In the genomic region with DNA sequence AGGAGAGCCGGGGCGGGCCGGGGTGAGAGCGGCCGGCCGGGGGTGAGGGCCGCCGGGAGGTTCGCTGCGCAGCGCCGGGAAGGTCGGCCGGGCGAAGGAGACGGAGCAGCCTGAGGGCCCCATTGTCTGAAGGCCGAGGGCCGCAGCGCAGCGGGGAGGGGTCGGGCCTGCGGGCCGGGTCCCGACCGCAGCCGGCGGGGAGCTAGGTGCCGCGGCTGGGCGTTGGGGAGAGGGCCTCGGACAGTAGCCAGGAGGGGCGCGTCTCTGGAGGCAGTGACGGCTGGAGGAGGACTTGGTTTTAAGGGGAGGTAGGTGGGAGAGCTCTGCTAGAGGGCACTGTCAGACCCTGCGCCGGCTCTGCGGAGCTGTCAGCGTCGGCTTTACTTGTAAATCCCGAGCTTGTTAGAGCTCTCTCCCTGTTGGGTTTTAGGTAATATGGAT, we compare ENCODE assay signal across 8 mouse cellular contexts. TPM values are rescaled to one million over a fixed set of nuclear protein-coding genes. Genes with fewer than 3 reads are reported as not detected.
DNase-seq lines count a peak whose midpoint lies in the region; ATAC-seq and TF ChIP-seq lines count a peak whose summit lies in the region.

No protein-coding gene starts in this region.

- no peaks in the 10 kb centered on the region for H3K9me3 ChIP-seq in forebrain, embryonic 13.5 days (replicated peaks)
- H3K9me3 ChIP-seq in hindbrain, embryonic 15.5 days = no peaks in the 10 kb centered on the region
- no peaks in the 10 kb centered on the region for H3K9me3 ChIP-seq in limb, embryonic 13.5 days
- no peaks in the 10 kb centered on the region for H3K9me3 ChIP-seq in midbrain, embryonic 11.5 days (ENCODE audit: control insufficient read depth, low read length)

- WGBS in bone marrow, adult 2 months = 2% methylated on average over 40 of the region's 40 CpGs
- 1% methylated on average over 39 of the region's 40 CpGs for WGBS in forebrain, embryonic 13.5 days
- under 1% methylated on average over 40 of the region's 40 CpGs for WGBS in hindbrain, embryonic 15.5 days
- WGBS in limb, embryonic 13.5 days = 1% methylated on average over 40 of the region's 40 CpGs
- under 1% methylated on average over 40 of the region's 40 CpGs for WGBS in midbrain, embryonic 11.5 days

- peak overlapping the region; percentile 98 for H3K9ac ChIP-seq in forebrain, embryonic 13.5 days
- peak overlapping the region; percentile 82 for H3K9ac ChIP-seq in hindbrain, embryonic 15.5 days
- peak overlapping the region; percentile 96 for H3K9ac ChIP-seq in limb, embryonic 13.5 days
- H3K9ac ChIP-seq in midbrain, embryonic 11.5 days (ENCODE audit: low read length) = peak overlapping the region; percentile 96

- peak; percentile 30 to 33 for DNase-seq in left cerebral cortex, adult 18-20 months (ENCODE audit: low spot score in 2 of 2)
- DNase-seq in left cerebral cortex, adult 11 months (ENCODE audit: low spot score) = no peak
- DNase-seq in midbrain, embryonic 11.5 days (ENCODE audit: low spot score, missing footprints) = peak; percentile 94

- H3K27ac ChIP-seq in bone marrow, adult 2 months (ENCODE audit: control insufficient read depth, insufficient read depth, low read depth, low read length, poor library complexity) = peak overlapping the region; percentile 96
- H3K27ac ChIP-seq in forebrain, embryonic 13.5 days = peak overlapping the region; percentile 96
- peak overlapping the region; percentile 93 for H3K27ac ChIP-seq in hindbrain, embryonic 15.5 days (replicated peaks)
- H3K27ac ChIP-seq in limb, embryonic 13.5 days = peak overlapping the region; percentile 94
- H3K27ac ChIP-seq in midbrain, embryonic 11.5 days (ENCODE audit: low read depth, low read length) = peak overlapping the region; percentile 94
- peak overlapping the region; percentile 89 for H3K27ac ChIP-seq in testis, adult 2 months (ENCODE audit: control insufficient read depth, insufficient read depth, low read depth, low read length)

- H3K36me3 ChIP-seq in forebrain, embryonic 13.5 days (ENCODE audit: poor library complexity, severe bottlenecking) = peaks cover 4% of the 10 kb centered on the region; the same call in 1 of the 2 replicates
- no peaks in the 10 kb centered on the region for H3K36me3 ChIP-seq in hindbrain, embryonic 15.5 days
- no peaks in the 10 kb centered on the region for H3K36me3 ChIP-seq in limb, embryonic 13.5 days
- no peaks in the 10 kb centered on the region for H3K36me3 ChIP-seq in midbrain, embryonic 11.5 days (ENCODE audit: control insufficient read depth, insufficient read depth, low read length)
- H3K36me3 ChIP-seq in testis, adult 2 months (ENCODE audit: control insufficient read depth, insufficient read depth, low read length) = no peaks in the 10 kb centered on the region

- peak overlapping the region; percentile 88 for H3K4me3 ChIP-seq in bone marrow, adult 2 months (replicated peaks; ENCODE audit: control insufficient read depth, low read depth, low read length)
- peak overlapping the region; percentile 100 for H3K4me3 ChIP-seq in forebrain, embryonic 13.5 days
- H3K4me3 ChIP-seq in hindbrain, embryonic 15.5 days = peak overlapping the region; percentile 75
- H3K4me3 ChIP-seq in limb, embryonic 13.5 days = peak overlapping the region; percentile 91
- peak overlapping the region; percentile 96 for H3K4me3 ChIP-seq in midbrain, embryonic 11.5 days (ENCODE audit: low read depth, low read length)
- peak overlapping the region; percentile 94 for H3K4me3 ChIP-seq in testis, adult 2 months (ENCODE audit: control insufficient read depth, low read depth, low read length)

- no peak for TF ChIP-seq CTCF in bone marrow, adult 2 months (IDR thresholded peaks at IDR 0.05; ENCODE audit: control insufficient read depth, insufficient read depth, low read length)
- no peak for TF ChIP-seq CTCF in testis, adult 2 months (IDR thresholded peaks at IDR 0.05; ENCODE audit: control insufficient read depth, insufficient read depth, insufficient replicate concordance, low read depth, low read length)

- H3K4me2 ChIP-seq in forebrain, embryonic 13.5 days = peak overlapping the region; percentile 65
- peak overlapping the region; percentile 74 for H3K4me2 ChIP-seq in hindbrain, embryonic 15.5 days
- H3K4me2 ChIP-seq in limb, embryonic 13.5 days (replicated peaks) = peak overlapping the region; percentile 87
- H3K4me2 ChIP-seq in midbrain, embryonic 11.5 days = peak overlapping the region; percentile 67

- no peaks in the 10 kb centered on the region for H3K27me3 ChIP-seq in forebrain, embryonic 13.5 days
- H3K27me3 ChIP-seq in hindbrain, embryonic 15.5 days = no peaks in the 10 kb centered on the region
- no peaks in the 10 kb centered on the region for H3K27me3 ChIP-seq in limb, embryonic 13.5 days
- H3K27me3 ChIP-seq in midbrain, embryonic 11.5 days (ENCODE audit: control insufficient read depth, insufficient read depth, low read length) = no peaks in the 10 kb centered on the region
- H3K27me3 ChIP-seq in testis, adult 2 months (ENCODE audit: control insufficient read depth, insufficient read depth, low read length) = no peaks in the 10 kb centered on the region

- TF ChIP-seq POLR2A in bone marrow, adult 2 months (IDR thresholded peaks at IDR 0.05; ENCODE audit: borderline replicate concordance, control insufficient read depth, low read depth, low read length) = no peak
- no peak for TF ChIP-seq POLR2A in testis, adult 2 months (IDR thresholded peaks at IDR 0.05; ENCODE audit: control insufficient read depth, low read depth, low read length)

- H3K4me1 ChIP-seq in bone marrow, adult 2 months (ENCODE audit: control insufficient read depth, insufficient read depth, low read length) = no peaks in the 10 kb centered on the region
- H3K4me1 ChIP-seq in forebrain, embryonic 13.5 days = peaks cover 43% of the 10 kb centered on the region
- peaks cover 37% of the 10 kb centered on the region for H3K4me1 ChIP-seq in hindbrain, embryonic 15.5 days (replicated peaks)
- H3K4me1 ChIP-seq in limb, embryonic 13.5 days = peaks cover 30% of the 10 kb centered on the region
- peaks cover 11% of the 10 kb centered on the region for H3K4me1 ChIP-seq in midbrain, embryonic 11.5 days (ENCODE audit: control insufficient read depth, insufficient read depth, low read length)
- peaks cover 2% of the 10 kb centered on the region; the same call in 1 of the 2 replicates for H3K4me1 ChIP-seq in testis, adult 2 months (ENCODE audit: control insufficient read depth, insufficient read depth, low read length)

- ATAC-seq in forebrain, embryonic 13.5 days = no peak; the same call in 1 of the 2 replicates
- ATAC-seq in hindbrain, embryonic 15.5 days (ENCODE audit: low FRiP score, low read depth) = no peak; the same call in none of the 2 replicates
- ATAC-seq in limb, embryonic 13.5 days (ENCODE audit: low FRiP score, low read depth) = peak; percentile 18
- ATAC-seq in midbrain, embryonic 11.5 days (ENCODE audit: low FRiP score) = peak; percentile 39

RNA-seq across cellular contexts. Expression of a gene that starts 0.4 kb away (rescaled TPM):
- total RNA-seq in left cerebral cortex, adult 18-20 months (2021) = 100 to 1,000 TPM; 189 to 193 TPM
- 30.0 and 75.9 TPM in 2 replicates for polyA plus RNA-seq in bone marrow, adult 2 months (2011; ENCODE audit: insufficient read depth, insufficient read length, low replicate concordance, missing spikeins)
- polyA plus RNA-seq in forebrain, embryonic 13.5 days (2015; fragmentation: Nextera tagmentation; extraction: Ambion mirVana) = 275 and 300 TPM in 2 replicates
- polyA plus RNA-seq in hindbrain, embryonic 15.5 days (2015; fragmentation: Nextera tagmentation; extraction: Ambion mirVana) = 291 and 306 TPM in 2 replicates
- 268 TPM in 2 replicates for polyA plus RNA-seq in limb, embryonic 13.5 days (2015; fragmentation: Nextera tagmentation; extraction: Ambion mirVana)
- 248 and 272 TPM in 2 replicates for polyA plus RNA-seq in midbrain, embryonic 11.5 days (2014; fragmentation: Nextera tagmentation; extraction: Ambion mirVana)
- 17.9 and 18.4 TPM in 2 replicates for polyA plus RNA-seq in testis, adult 2 months (2012; rRNA removed)

RNA-seq across cellular contexts. Expression of a gene that starts 47.5 kb away (rescaled TPM):
- total RNA-seq in left cerebral cortex, adult 18-20 months (2021) = 10 to 100 TPM; 30.7 to 30.9 TPM
- 5.0 and 6.8 TPM in 2 replicates for polyA plus RNA-seq in bone marrow, adult 2 months (2011; ENCODE audit: insufficient read depth, insufficient read length, low replicate concordance, missing spikeins)
- polyA plus RNA-seq in forebrain, embryonic 13.5 days (2015; fragmentation: Nextera tagmentation; extraction: Ambion mirVana) = 25.0 and 30.9 TPM in 2 replicates
- polyA plus RNA-seq in hindbrain, embryonic 15.5 days (2015; fragmentation: Nextera tagmentation; extraction: Ambion mirVana) = 27.1 and 30.5 TPM in 2 replicates
- 33.3 and 36.8 TPM in 2 replicates for polyA plus RNA-seq in limb, embryonic 13.5 days (2015; fragmentation: Nextera tagmentation; extraction: Ambion mirVana)
- polyA plus RNA-seq in midbrain, embryonic 11.5 days (2014; fragmentation: Nextera tagmentation; extraction: Ambion mirVana) = 29.4 TPM in 2 replicates
- 6.3 and 7.2 TPM in 2 replicates for polyA plus RNA-seq in testis, adult 2 months (2012; rRNA removed)

Comparison
In these comparisons a context has a peak if more than half of its experiments do, and no peak if none do; other contexts are left out.
1. ATAC-seq: peak in limb, embryonic 13.5 days (single experiment) and midbrain, embryonic 11.5 days (single experiment); none in forebrain, embryonic 13.5 days (single experiment) and hindbrain, embryonic 15.5 days (single experiment).
2. Peak in every context shown above with its lines, with median percentiles within 50 percentile points of each other: H3K27ac ChIP-seq, H3K4me3 ChIP-seq, H3K4me2 ChIP-seq and H3K9ac ChIP-seq.